Mouse (Mus musculus): ENCODE data around the gene Efcab2.

GRCm38 (mm10) chr1:178530301-178531078 is 124.6 kb downstream of the Efcab2 start:
- TF ChIP-seq CTCF (IDR thresholded peaks at IDR 0.05; ENCODE audit: low read depth) (peak; percentile 67), EP300 (IDR thresholded peaks at IDR 0.05; ENCODE audit: low read depth) (no peak)
